Mouse (Mus musculus) yolk sac, embryonic 10.5 days (tissue): Measurements from ENCODE around the gene Abcc5.
"Not testable (repeated sequence)": the region's sequence is repeated elsewhere in the genome, so short reads cannot be mapped to it uniquely, and the experiment has no call there.

ENCODE experiments used
- DNase-seq: peaks from one replicate; pipeline ENCODE4 v3.0.0-alpha.2; 2017; ENCODE audit warnings: low spot score

The Abcc5 gene

DNA sequence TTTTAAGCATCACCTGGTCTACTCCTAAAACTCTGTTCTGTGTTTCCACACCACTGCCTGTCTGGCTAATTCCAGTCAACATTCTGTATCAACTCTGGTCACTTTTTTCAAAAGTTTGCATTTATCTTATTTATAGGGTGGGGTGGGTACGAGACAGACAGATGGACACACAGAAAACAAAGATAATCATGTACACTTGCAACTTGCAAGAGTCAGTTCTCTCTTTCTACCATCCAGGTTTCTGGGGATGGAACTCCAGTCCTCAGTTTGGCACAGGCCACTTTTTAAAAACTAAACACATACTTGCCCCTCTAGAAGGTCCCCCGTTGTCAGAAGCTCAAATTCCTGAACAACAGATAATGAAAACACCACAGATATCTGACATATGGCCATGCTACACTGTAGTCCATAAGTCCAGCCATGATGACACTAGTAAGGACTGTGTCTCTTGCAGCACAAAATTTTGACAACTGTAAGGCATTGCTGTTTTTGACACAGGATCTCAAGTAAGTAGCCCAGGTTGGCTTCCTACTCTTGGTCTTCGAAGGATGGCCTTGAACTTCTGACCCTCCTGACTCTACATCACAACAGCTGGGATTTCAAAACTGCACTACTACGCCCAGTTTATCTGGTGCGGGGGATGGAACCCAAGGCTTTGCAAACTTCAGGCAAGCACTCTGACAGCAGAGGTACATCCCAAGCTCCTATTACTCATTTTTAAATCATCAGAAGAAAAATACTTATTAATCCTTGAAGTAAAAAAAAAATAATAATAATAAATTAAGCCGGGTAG is 3.1 kb downstream of the Abcc5 start:
- DNase-seq: no peak

DNA sequence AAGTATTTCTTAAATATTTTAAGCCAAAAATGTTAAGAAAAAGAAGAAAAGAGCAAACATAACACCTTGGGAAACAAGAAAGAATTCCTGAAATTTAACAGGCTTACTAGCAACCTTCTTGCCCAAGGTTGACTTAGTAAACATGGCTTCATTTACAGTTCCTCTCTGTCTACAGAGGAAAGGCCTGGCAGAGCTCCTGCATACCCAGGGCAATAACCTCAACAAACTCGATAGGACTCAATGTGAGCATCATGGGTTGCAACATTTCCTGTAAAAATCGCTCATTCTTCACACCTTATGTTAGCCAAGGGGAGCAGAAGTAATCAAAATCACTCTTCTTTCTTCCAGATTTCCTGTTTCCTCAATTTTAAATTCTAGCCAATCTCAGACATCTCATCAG is 8.1 kb downstream of the Abcc5 start:
- no peak for DNase-seq

- DNase-seq: no peak
These were observed 9.9 kb downstream of the Abcc5 start for GRCm38 (mm10) chr16:20416262-20416661.

- peak; percentile 51 for DNase-seq
These were observed 10.4 kb downstream of the Abcc5 start for GRCm38 (mm10) chr16:20415804-20416203.

DNA sequence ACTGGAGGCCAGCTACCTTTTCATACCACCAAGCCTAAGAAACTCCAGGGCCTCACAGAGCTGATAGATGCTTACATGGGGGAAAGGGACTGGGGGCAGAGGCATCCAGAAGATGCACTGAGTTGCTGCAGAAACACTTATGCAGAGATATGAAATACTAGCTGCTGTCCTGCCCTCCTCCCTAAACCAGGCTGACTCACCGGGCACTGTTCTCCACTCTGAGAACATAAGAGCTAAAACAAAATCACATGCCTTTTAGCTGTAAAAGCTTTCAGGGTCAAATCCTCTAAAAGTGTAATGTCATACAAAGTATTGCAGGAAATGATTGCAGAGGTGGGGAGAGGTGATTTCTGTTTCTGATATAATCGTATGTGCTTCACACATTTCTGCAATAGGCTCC is 11.0 kb downstream of the Abcc5 start:
- no peak for DNase-seq

- no peak for DNase-seq
These were observed 12.3 kb downstream of the Abcc5 start for GRCm38 (mm10) chr16:20413870-20414331.

- peak; percentile 79 for DNase-seq
These were observed 14.1 kb downstream of the Abcc5 start for GRCm38 (mm10) chr16:20411958-20412570.

GRCm38 (mm10) chr16:20405335-20405734 is 20.9 kb downstream of the Abcc5 start:
- no peak for DNase-seq

DNA sequence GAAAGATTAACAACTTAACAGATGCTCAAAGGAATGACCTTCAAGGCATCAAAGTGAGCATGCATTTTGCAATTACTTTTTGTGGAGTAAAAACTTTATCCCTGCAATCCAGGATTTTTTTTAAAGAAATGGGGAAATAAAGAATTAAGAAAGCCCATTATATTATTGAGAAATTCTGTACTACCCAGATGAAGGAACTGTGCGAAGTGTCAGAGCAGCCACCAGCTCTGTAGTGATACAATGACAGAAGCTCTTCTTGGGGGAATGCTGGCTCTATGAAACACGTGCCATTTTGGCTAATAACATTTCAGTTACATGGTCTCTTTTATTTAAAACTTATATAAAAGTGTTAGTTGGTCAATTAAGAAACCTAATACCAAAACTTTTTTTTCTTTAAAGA is 22.9 kb downstream of the Abcc5 start:
- DNase-seq: no peak

DNA sequence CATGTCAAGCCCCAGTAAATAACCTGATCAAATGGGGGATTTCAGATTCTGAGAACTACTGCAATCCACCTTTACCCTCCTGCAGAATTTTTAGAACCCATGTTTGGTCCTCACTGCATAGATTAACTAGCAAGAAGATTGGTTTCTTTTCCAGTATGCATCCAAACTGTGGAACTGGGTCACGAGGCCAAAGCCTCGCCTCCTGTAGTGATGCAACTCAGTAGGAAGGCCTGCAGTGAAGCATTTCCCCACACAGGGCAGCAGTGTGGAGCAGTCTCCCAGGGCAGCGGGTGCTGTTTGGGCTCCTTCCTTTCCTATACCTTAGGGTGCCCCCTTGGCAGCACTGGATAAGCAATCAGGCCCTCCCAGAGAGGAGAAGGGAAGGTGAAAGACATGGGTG is 24.6 kb downstream of the Abcc5 start:
- DNase-seq: no peak

GRCm38 (mm10) chr16:20400707-20401591 is 25.2 kb downstream of the Abcc5 start:
- DNase-seq: no peak

DNA sequence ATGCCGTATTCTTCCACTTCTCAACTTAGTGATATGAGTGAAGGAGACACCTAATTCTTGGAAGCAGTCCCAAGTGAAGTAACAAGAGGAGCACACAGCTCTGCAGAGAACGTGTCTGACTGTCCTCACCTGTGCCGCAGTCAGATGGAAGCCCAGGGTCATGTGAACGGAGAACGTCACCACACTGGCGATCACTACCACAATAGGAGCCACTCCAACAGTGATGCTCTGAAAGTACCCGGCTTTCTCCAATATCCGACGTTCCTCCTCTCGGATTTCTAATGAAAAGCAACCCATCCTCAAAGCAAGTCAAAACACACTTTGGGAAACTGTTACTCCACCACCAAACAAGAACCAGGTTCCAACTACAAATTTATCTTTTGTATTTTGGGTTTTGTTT is 29.3 kb downstream of the Abcc5 start:
- no peak for DNase-seq

- DNase-seq: peak; percentile 78
These were observed 30.8 kb downstream of the Abcc5 start for GRCm38 (mm10) chr16:20395216-20395907.

DNA sequence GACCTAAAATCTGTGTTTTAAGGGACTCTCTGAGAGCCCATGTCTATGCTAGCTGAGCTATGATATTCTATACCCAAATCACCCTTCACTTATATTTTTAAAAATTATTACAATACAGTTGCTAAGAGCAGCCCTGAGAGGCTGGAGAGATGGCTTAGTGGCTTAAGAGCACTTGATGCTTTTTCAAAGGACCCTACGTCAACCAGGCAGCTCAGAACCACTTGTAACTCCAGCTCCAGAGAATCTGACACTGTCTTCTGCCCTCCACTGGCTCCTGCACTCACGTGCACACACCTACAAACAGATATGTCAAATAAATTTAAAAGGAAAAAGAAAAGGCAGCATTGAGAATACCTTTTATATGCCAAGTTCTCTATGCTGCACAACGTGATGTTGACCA is 34.4 kb downstream of the Abcc5 start:
- DNase-seq: no peak

- no peak for DNase-seq
These were observed 36.0 kb downstream of the Abcc5 start for GRCm38 (mm10) chr16:20390233-20390632.

DNA sequence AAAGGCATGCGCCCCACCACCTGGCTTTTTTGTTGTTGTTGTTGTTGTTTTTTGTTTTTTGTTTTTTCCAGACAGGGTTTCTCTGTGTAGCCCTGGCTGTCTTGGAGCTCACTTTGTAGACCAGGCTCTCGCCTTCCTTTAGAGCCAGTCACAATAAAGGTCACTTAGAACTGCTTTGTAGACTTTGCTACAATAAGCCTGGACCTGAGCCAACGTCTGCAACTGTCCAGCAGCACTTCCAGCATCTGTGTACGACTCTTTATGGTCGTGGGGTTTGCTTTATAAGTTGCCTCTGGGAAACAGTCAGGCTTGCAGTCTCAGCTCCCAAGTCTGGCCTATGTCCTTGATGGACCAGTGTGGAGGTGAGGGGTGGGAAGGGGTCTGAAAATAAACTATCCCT is 45.2 kb downstream of the Abcc5 start:
- DNase-seq: peak; percentile 60

GRCm38 (mm10) chr16:20375341-20375740 is 50.9 kb downstream of the Abcc5 start:
- DNase-seq: no peak

GRCm38 (mm10) chr16:20371731-20372130 is 54.5 kb downstream of the Abcc5 start:
- peak; percentile 86 for DNase-seq

DNA sequence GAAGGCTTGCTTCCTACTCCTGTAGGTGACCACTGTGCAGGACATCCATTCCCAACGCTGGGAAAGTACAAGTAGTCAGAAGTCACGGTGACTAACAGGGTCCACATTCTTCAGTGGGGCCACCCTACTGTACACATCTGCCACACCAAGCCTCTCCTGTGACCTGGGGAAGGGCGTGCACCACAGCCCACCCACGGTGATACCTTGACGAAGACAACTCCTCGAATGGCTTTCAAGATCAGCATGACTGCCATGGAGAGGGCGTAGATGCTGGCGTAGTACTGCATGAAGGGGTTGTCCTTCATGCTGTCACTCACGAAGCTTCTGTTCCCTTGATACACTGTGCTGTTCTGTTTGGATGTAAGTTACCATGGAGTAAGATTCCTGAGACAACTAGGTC is 58.0 kb downstream of the Abcc5 start:
- DNase-seq: no peak

- DNase-seq: no peak
These were observed 64.1 kb downstream of the Abcc5 start for GRCm38 (mm10) chr16:20362121-20362520.

GRCm38 (mm10) chr16:20361496-20361895 is 64.7 kb downstream of the Abcc5 start:
- not testable (repeated sequence) for DNase-seq
